Mouse (Mus musculus): ENCODE data around the gene Arhgap24. TPM values are rescaled to one million over a fixed set of nuclear protein-coding genes. Genes with fewer than 3 reads are reported as not detected.

Gene Arhgap24
- polyA plus RNA-seq, 1 experiment: 4.2 TPM

GRCm38 (mm10) chr5:102452079-102452797, 29.0 kb upstream of the Arhgap24 start:
- no peak overlapping the region for H3K4me3 ChIP-seq (ENCODE audit: extremely low read depth, insufficient read depth, insufficient read length)
- no peak overlapping the region for H3K27ac ChIP-seq (ENCODE audit: insufficient read depth, low read length)
- TF ChIP-seq CTCF (IDR thresholded peaks at IDR 0.05; ENCODE audit: extremely low read depth, insufficient read depth, insufficient read length, insufficient replicate concordance) (no peak), POLR2A (IDR thresholded peaks at IDR 0.05; ENCODE audit: low read depth, low read length) (no peak)
- H3K4me1 ChIP-seq (ENCODE audit: control insufficient read depth, insufficient read depth, insufficient read length): no peaks in the 10 kb centered on the region
- DNase-seq (ENCODE audit: low read depth in 1 of 2, low spot score in 2 of 2): no peak
- H3K27me3 ChIP-seq (ENCODE audit: control insufficient read depth, insufficient read depth, low read length): no peaks in the 10 kb centered on the region
- WGBS: 85% methylated on average over 7 of the region's 7 CpGs
- H3K36me3 ChIP-seq (ENCODE audit: control insufficient read depth, insufficient read depth, low read length): no peaks in the 10 kb centered on the region

GRCm38 (mm10) chr5:102453324-102453723, 27.9 kb upstream of the Arhgap24 start:
- TF ChIP-seq CTCF (IDR thresholded peaks at IDR 0.05; ENCODE audit: extremely low read depth, insufficient read depth, insufficient read length, insufficient replicate concordance) (no peak), POLR2A (IDR thresholded peaks at IDR 0.05; ENCODE audit: low read depth, low read length) (no peak)
- H3K27me3 ChIP-seq (ENCODE audit: control insufficient read depth, insufficient read depth, low read length): no peaks in the 10 kb centered on the region
- H3K4me3 ChIP-seq (ENCODE audit: extremely low read depth, insufficient read depth, insufficient read length): no peak overlapping the region
- no peak for DNase-seq (ENCODE audit: low read depth in 1 of 2, low spot score in 2 of 2)
- no peaks in the 10 kb centered on the region for H3K36me3 ChIP-seq (ENCODE audit: control insufficient read depth, insufficient read depth, low read length)
- H3K27ac ChIP-seq (ENCODE audit: insufficient read depth, low read length): no peak overlapping the region
- WGBS: 77% methylated on average over 2 of the region's 2 CpGs
- H3K4me1 ChIP-seq (ENCODE audit: control insufficient read depth, insufficient read depth, insufficient read length): no peaks in the 10 kb centered on the region

- no peak for DNase-seq (ENCODE audit: low read depth in 1 of 2, low spot score in 2 of 2)
- no peaks in the 10 kb centered on the region for H3K27me3 ChIP-seq (ENCODE audit: control insufficient read depth, insufficient read depth, low read length)
- H3K4me1 ChIP-seq (ENCODE audit: control insufficient read depth, insufficient read depth, insufficient read length): no peaks in the 10 kb centered on the region
- TF ChIP-seq CTCF (IDR thresholded peaks at IDR 0.05; ENCODE audit: extremely low read depth, insufficient read depth, insufficient read length, insufficient replicate concordance): no peak
- no peak for TF ChIP-seq POLR2A (IDR thresholded peaks at IDR 0.05; ENCODE audit: low read depth, low read length)
- 90% methylated on average over 2 of the region's 2 CpGs for WGBS
- H3K4me3 ChIP-seq (ENCODE audit: extremely low read depth, insufficient read depth, insufficient read length): no peak overlapping the region
- no peaks in the 10 kb centered on the region for H3K36me3 ChIP-seq (ENCODE audit: control insufficient read depth, insufficient read depth, low read length)
- H3K27ac ChIP-seq (ENCODE audit: insufficient read depth, low read length): no peak overlapping the region
These were observed 25.9 kb upstream of the Arhgap24 start for GRCm38 (mm10) chr5:102455247-102455646.

GRCm38 (mm10) chr5:102460452-102461197, 20.6 kb upstream of the Arhgap24 start:
- Histone ChIP-seq H3K27me3 (ENCODE audit: control insufficient read depth, insufficient read depth, low read length) (no peaks in the 10 kb centered on the region), H3K36me3 (ENCODE audit: control insufficient read depth, insufficient read depth, low read length) (no peaks in the 10 kb centered on the region), H3K27ac (ENCODE audit: insufficient read depth, low read length) (no peak overlapping the region), H3K4me3 (ENCODE audit: extremely low read depth, insufficient read depth, insufficient read length) (no peak overlapping the region), H3K4me1 (ENCODE audit: control insufficient read depth, insufficient read depth, insufficient read length) (no peaks in the 10 kb centered on the region)
- DNase-seq (ENCODE audit: low read depth in 1 of 2, low spot score in 2 of 2): no peak
- TF ChIP-seq POLR2A (IDR thresholded peaks at IDR 0.05; ENCODE audit: low read depth, low read length) (no peak), CTCF (IDR thresholded peaks at IDR 0.05; ENCODE audit: extremely low read depth, insufficient read depth, insufficient read length, insufficient replicate concordance) (no peak)
- 87% methylated on average over 12 of the region's 12 CpGs for WGBS

GRCm38 (mm10) chr5:102462948-102463347, 18.2 kb upstream of the Arhgap24 start:
- H3K4me3 ChIP-seq (ENCODE audit: extremely low read depth, insufficient read depth, insufficient read length): no peak overlapping the region
- no peak for DNase-seq (ENCODE audit: low read depth in 1 of 2, low spot score in 2 of 2)
- WGBS: 88% methylated on average over 3 of the region's 3 CpGs
- no peak overlapping the region for H3K27ac ChIP-seq (ENCODE audit: insufficient read depth, low read length)
- H3K36me3 ChIP-seq (ENCODE audit: control insufficient read depth, insufficient read depth, low read length): no peaks in the 10 kb centered on the region
- TF ChIP-seq CTCF (IDR thresholded peaks at IDR 0.05; ENCODE audit: extremely low read depth, insufficient read depth, insufficient read length, insufficient replicate concordance): no peak
- TF ChIP-seq POLR2A (IDR thresholded peaks at IDR 0.05; ENCODE audit: low read depth, low read length): no peak
- H3K4me1 ChIP-seq (ENCODE audit: control insufficient read depth, insufficient read depth, insufficient read length): no peaks in the 10 kb centered on the region; the same call in 1 of the 2 replicates
- no peaks in the 10 kb centered on the region for H3K27me3 ChIP-seq (ENCODE audit: control insufficient read depth, insufficient read depth, low read length)

GRCm38 (mm10) chr5:102465372-102465771, 15.8 kb upstream of the Arhgap24 start:
- DNase-seq (ENCODE audit: low read depth in 1 of 2, low spot score in 2 of 2): no peak
- Histone ChIP-seq H3K4me3 (ENCODE audit: extremely low read depth, insufficient read depth, insufficient read length) (no peak overlapping the region), H3K27me3 (ENCODE audit: control insufficient read depth, insufficient read depth, low read length) (no peaks in the 10 kb centered on the region), H3K27ac (ENCODE audit: insufficient read depth, low read length) (no peak overlapping the region), H3K4me1 (ENCODE audit: control insufficient read depth, insufficient read depth, insufficient read length) (no peaks in the 10 kb centered on the region; the same call in 1 of the 2 replicates), H3K36me3 (ENCODE audit: control insufficient read depth, insufficient read depth, low read length) (no peaks in the 10 kb centered on the region)
- TF ChIP-seq POLR2A (IDR thresholded peaks at IDR 0.05; ENCODE audit: low read depth, low read length): no peak
- no peak for TF ChIP-seq CTCF (IDR thresholded peaks at IDR 0.05; ENCODE audit: extremely low read depth, insufficient read depth, insufficient read length, insufficient replicate concordance)
- WGBS: 92% methylated on average over 2 of the region's 2 CpGs

All from spleen, adult 2 months (tissue).